Mouse (Mus musculus) adrenal gland, postnatal 14 days (tissue): ENCODE data around the gene Grb14. TPM values are rescaled to one million over a fixed set of nuclear protein-coding genes. Genes with fewer than 3 reads are reported as not detected.

Experiments
- DNase-seq: peaks from one replicate; pipeline ENCODE4 v3.0.0; 2021; ENCODE audit warnings: mixed read lengths
- total RNA-seq: library from RNA; stranded (reverse); gene quantifications from 2 replicates; pipeline ENCODE4 v1.2.3, GENCODE M21; 2021

The Grb14 gene
- total RNA-seq, 1 experiment from 2014 or later: 46.5 TPM

DNA sequence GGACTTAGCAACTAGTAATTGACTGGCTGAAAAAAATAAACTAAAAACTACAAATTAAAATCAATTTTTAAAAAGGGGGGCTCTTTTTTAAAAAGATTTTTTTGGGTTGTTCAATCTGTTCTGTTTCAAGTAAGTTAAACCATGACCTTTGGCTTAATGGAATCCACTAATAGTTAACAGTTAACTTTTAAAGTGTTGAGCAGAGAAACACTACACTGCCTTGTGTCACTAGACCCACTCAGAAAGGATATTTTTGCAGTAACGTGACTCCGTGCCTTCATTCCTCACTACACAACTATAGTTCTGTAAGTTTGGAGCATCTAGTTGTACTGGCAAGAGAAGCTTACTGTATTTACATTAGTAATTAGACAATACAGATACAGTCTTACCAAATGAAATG is 50.2 kb downstream of the Grb14 start:
- no peak for DNase-seq

- no peak for DNase-seq
These were observed 50.9 kb downstream of the Grb14 start for GRCm38 (mm10) chr2:64973819-64974441.

GRCm38 (mm10) chr2:64973125-64973524 is 51.7 kb downstream of the Grb14 start:
- DNase-seq: peak; percentile 16

GRCm38 (mm10) chr2:64971828-64972227 is 53.0 kb downstream of the Grb14 start:
- no peak for DNase-seq

DNA sequence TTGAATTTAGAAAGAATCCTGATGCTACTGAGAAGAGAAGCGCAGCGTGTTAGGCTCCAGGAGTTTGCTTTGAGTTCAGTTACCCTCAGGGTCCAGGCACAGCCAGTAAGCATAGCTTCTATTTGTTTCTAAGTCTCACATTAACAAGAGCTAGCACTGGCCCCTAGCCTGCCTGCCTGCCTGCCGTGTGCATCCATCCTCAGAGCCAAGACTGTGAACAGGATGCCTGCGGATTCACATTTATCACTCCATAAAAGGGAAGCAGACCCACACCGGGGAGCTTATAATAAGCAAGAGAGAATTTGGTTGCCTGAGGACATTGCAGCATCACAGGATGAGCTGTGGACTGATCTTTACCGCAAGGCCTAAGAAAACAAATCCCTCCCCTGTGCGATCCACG is 53.8 kb downstream of the Grb14 start:
- no peak for DNase-seq

GRCm38 (mm10) chr2:64966893-64967444 is 57.8 kb downstream of the Grb14 start:
- DNase-seq: no peak

GRCm38 (mm10) chr2:64966323-64966722 is 58.5 kb downstream of the Grb14 start:
- DNase-seq: peak; percentile 37

- DNase-seq: peak; percentile 46
These were observed 59.4 kb downstream of the Grb14 start for GRCm38 (mm10) chr2:64965227-64965864.

GRCm38 (mm10) chr2:64962196-64962595 is 62.6 kb downstream of the Grb14 start:
- DNase-seq: no peak

DNA sequence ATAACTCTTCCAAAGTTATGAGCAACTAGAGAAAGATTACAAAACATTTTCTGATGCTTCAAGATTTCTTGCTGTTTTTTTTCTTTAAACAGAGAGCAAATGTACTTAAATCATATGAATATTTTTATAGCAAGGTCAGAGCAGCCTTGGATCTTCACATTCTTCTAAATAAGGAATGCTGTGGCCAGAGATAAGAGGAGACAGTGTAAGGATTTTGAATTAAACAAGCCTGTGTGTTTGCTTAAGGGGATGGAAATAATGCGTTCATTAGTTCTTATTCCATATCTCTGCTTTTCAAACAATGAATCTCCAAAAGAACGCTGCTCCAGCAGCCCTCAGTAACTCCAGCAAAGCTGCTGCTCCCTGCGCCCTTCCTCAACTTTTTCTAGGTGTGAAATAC is 63.4 kb downstream of the Grb14 start:
- no peak for DNase-seq

DNA sequence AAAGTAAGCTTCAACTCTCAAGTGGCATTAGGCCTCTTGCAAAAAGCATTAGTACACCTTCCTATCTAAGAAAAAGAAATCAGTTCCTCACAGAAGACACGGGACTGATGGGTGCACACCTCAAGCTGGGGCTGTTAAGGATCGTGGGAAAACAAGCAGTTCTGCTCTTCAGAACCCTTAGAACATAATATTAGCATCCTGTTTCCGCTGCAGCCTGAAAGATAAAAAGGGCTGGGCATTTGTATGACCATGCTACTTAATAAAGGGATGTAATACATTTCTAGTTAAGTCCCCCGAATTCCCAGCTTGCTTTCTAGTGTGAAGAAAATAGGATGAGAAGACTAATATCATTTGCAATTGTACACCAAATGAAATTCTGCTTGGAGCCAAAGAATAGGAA is 65.1 kb downstream of the Grb14 start:
- DNase-seq: no peak

DNA sequence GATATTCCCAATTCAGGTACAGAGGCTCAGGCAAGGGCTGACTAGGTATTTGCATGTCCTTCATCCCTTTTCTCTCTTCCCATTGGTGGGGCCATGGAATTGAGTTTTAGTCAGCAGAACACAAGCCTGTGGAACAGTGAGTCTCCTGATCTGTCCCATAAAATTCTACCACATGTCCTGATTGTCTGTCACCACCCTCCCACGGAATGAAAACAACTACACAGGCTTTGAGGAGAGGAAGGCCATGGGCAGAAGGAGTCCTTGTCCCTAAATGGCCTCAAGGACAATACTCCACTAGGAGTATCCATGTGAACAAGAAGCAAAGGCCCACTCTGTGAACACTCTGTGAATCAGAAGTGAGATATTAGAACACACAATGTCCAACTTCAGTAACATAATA is 69.3 kb downstream of the Grb14 start:
- peak; percentile 14 for DNase-seq

DNA sequence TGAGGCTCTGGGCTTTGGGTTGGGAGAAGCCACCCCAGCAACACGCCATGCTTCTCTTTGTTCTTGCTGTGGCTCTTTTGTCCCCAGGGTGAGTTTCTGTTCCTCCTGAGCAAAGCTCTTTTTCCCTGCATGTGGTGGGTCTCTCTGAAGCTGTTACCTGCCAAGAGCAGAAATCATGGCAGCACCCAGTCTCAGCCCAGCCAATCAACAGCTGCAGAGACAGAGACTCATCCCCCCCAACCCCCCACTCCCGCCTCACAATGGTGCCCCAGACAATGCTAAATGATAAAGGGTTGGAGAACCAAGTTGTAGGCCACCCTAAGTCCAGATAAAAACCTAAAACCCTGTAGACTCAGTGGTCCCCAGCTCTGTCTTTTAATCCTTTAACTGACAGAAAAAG is 75.6 kb downstream of the Grb14 start:
- DNase-seq: no peak

DNA sequence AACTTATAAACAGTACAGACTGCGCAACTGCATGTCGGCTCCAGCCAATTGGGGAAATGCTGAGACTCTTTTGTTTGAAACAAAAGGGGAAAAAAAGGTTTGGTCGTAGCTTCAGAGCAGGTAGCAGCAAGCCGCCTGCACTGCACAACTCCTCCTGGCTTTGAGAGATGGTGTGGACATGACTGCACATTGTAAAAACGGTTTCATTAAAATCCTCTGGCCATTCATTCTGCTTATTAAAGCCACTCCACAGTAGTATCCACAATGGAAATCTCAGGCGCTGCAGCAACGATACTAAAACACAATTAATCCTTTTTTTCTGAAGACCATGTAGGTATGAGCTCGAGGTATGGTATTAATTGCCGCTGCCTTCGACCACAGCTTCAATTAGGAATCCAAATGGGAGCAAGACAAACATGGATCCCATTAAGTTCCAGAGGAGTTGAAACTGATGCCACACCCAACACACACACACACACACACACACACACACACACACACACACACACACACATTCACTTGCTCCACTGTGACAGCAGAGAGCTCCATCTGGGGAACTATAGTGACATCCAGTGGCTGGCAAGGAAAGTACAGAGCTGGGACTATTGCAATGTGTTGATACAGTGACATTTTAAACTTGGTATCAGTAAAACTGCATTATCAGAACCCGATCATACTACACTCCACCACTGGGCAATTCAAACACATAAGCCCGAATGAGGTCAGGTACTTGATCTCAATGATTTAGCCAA is 76.2 kb downstream of the Grb14 start:
- DNase-seq: peak; percentile 48

- DNase-seq: no peak
These were observed 77.3 kb downstream of the Grb14 start for GRCm38 (mm10) chr2:64947484-64947883.

- DNase-seq: no peak
These were observed 103.9 kb downstream of the Grb14 start for GRCm38 (mm10) chr2:64920879-64921278.

DNA sequence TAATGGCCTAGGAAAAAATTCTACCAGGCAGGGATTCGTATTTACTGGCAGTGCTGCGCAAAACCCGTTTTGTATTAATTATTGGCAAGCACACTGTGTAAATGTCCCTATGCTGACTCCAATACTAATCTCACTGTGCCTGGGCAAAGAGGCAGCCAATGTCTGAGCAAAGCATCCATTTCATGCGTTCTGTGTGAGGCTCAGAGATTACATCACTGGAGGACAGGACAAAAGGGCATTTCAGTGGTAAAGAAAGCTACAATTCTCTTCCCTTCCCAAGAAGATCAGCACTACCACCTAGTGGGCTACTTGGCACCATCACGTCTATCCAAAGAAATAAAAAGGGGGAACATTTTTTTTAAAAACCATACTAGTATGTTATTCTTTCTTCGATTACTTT is 109.3 kb downstream of the Grb14 start:
- DNase-seq: no peak

- no peak for DNase-seq
These were observed 119.9 kb downstream of the Grb14 start for GRCm38 (mm10) chr2:64904877-64905276.

- no peak for DNase-seq
These were observed 126.9 kb downstream of the Grb14 start for GRCm38 (mm10) chr2:64897844-64898243.

- no peak for DNase-seq
These were observed 131.6 kb downstream of the Grb14 start for GRCm38 (mm10) chr2:64893233-64893632.

- no peak for DNase-seq
These were observed 137.6 kb downstream of the Grb14 start for GRCm38 (mm10) chr2:64887098-64887757.

DNA sequence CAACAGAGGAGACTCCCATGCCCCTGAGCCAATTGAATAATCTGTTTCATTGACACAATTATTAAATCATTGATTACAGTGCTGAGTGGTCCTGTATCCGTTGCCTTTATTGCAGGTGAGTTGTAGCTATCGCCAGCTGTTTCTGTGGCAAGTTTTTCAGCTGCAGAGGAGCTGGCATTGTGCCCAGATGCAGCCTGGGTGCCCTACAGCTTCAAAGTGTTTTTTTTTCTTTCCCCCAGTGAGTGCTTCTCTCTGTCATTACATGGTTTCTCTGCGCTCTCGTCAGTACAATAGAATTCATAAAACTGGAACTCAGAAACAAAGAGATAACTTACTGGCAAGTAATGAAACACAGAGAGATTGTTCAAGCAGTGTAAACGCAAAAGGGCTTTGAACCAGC is 139.1 kb downstream of the Grb14 start:
- peak; percentile 40 for DNase-seq

DNA sequence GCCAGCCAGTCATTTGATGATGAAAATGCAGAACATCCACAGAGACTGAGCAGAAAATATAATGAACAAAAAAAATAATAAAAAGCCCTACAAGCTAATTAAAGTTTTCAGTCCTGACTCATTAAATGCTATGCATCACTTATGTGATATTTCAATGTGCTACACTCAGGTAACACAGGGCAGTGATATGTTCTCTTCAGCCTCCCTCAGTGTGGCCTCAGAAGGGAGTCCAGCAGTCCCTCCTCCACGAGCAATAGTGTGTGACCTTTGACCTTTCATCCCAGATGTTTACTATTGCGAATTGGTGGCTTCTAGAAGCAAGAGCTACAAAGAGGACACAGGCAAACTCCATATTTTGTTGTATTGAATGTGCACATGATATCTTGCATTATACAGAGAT is 146.5 kb downstream of the Grb14 start:
- DNase-seq: no peak
